Mouse (Mus musculus): ENCODE measurements around the gene Abi2.

- TF ChIP-seq POLR2A (IDR thresholded peaks at IDR 0.05; ENCODE audit: borderline replicate concordance, insufficient read depth, low read length) = no peak
- no peak for TF ChIP-seq CTCF (IDR thresholded peaks at IDR 0.05; ENCODE audit: borderline replicate concordance, insufficient read depth, low read depth, low read length)
Observed at GRCm38 (mm10) chr1:60470541-60470940, 61.1 kb downstream of the Abi2 start.
